Mouse (Mus musculus): ENCODE measurements around the gene Atp6v0a1.

GRCm38 (mm10) chr11:100974381-100974970 is 34.8 kb upstream of the Atp6v0a1 start:
- TF ChIP-seq CTCF (IDR thresholded peaks at IDR 0.05; ENCODE audit: control insufficient read depth, insufficient read depth, low read length): no peak
- TF ChIP-seq POLR2A (IDR thresholded peaks at IDR 0.05; ENCODE audit: borderline replicate concordance, control insufficient read depth, low read depth, low read length): no peak
